Mouse (Mus musculus) cerebellum, adult 8-10 months (tissue): ENCODE measurements around the gene Syde2.
A peak's percentile ranks its signal among the peaks of the same experiment; 100 is the strongest.
"Not testable (repeated sequence)": the region's sequence is repeated elsewhere in the genome, so short reads cannot be mapped to it uniquely, and the experiment has no call there.

ENCODE experiments used
- DNase-seq: peaks from one replicate; pipeline ENCODE4 v3.0.0; 2022

The Syde2 gene

GRCm38 (mm10) chr3:145987268-145987969 lies at the start of gene Syde2:
Gene Syde2, plus strand, starts transcription at chr3:145987870.
- DNase-seq, result peak; percentile 4

- DNase-seq, result peak; percentile 17
Measured at GRCm38 (mm10) chr3:145938405-145939349, 49.0 kb upstream of the Syde2 start.

GRCm38 (mm10) chr3:145939402-145939801 lies 48.3 kb upstream of the Syde2 start:
- DNase-seq, result no peak

GRCm38 (mm10) chr3:145939971-145940370 lies 47.7 kb upstream of the Syde2 start:
- no peak for DNase-seq

GRCm38 (mm10) chr3:145941971-145942370 lies 45.7 kb upstream of the Syde2 start:
- peak; percentile 43 for DNase-seq

- DNase-seq, result no peak
Measured at GRCm38 (mm10) chr3:145944348-145944747, 43.3 kb upstream of the Syde2 start.

- DNase-seq, result no peak
Measured at GRCm38 (mm10) chr3:145945904-145946303, 41.8 kb upstream of the Syde2 start.

GRCm38 (mm10) chr3:145946654-145947053 lies 41.0 kb upstream of the Syde2 start:
- no peak for DNase-seq

GRCm38 (mm10) chr3:145947539-145948204 lies 40.0 kb upstream of the Syde2 start:
- no peak for DNase-seq

GRCm38 (mm10) chr3:145950034-145950814 lies 37.4 kb upstream of the Syde2 start:
- DNase-seq, result no peak

- DNase-seq, result no peak
Measured at GRCm38 (mm10) chr3:145950815-145951130, 36.9 kb upstream of the Syde2 start.

- DNase-seq, result no peak
Measured at GRCm38 (mm10) chr3:145951287-145952165, 36.1 kb upstream of the Syde2 start.

GRCm38 (mm10) chr3:145952945-145953344 lies 34.7 kb upstream of the Syde2 start:
- DNase-seq, result no peak

- no peak for DNase-seq
Measured at GRCm38 (mm10) chr3:145953411-145953810, 34.3 kb upstream of the Syde2 start.

- DNase-seq, result no peak
Measured at GRCm38 (mm10) chr3:145959824-145960223, 27.8 kb upstream of the Syde2 start.

GRCm38 (mm10) chr3:145962411-145962810 lies 25.3 kb upstream of the Syde2 start:
- DNase-seq, result no peak

- no peak for DNase-seq
Measured at GRCm38 (mm10) chr3:145963101-145964017, 24.3 kb upstream of the Syde2 start.

- no peak for DNase-seq
Measured at GRCm38 (mm10) chr3:145964018-145964387, 23.7 kb upstream of the Syde2 start.

- no peak for DNase-seq
Measured at GRCm38 (mm10) chr3:145964473-145964872, 23.2 kb upstream of the Syde2 start.

GRCm38 (mm10) chr3:145965583-145965982 lies 22.1 kb upstream of the Syde2 start:
- DNase-seq, result not testable (repeated sequence)

- DNase-seq, result no peak
Measured at GRCm38 (mm10) chr3:145966806-145967205, 20.9 kb upstream of the Syde2 start.
